Mouse (Mus musculus) C2C12 (cell line): Measurements from ENCODE around the gene Pgbd1. TPM values are rescaled to one million over a fixed set of nuclear protein-coding genes. Genes with fewer than 3 reads are reported as not detected.
A peak's percentile ranks its signal among the peaks of the same experiment; 100 is the strongest.

Experiments
- H3K27me3 ChIP-seq: one replicate; pipeline ENCODE4 v1.6.1; 2011; ENCODE audit not compliant: control insufficient read depth, insufficient read depth, insufficient read length
- H3K36me3 ChIP-seq: one replicate; pipeline ENCODE4 v1.6.1; 2011; ENCODE audit not compliant: control insufficient read depth, insufficient read depth
- H3K4me3 ChIP-seq: one replicate; pipeline ENCODE4 v1.5.1; 2011; ENCODE audit warnings: mild to moderate bottlenecking, control low read depth; ENCODE audit not compliant: poor library complexity, insufficient read depth, severe bottlenecking
- H3K79me2 ChIP-seq: one replicate; pipeline ENCODE4 v1.6.1; 2011; ENCODE audit not compliant: control insufficient read depth, insufficient read depth
- H3K79me3 ChIP-seq: one replicate; pipeline ENCODE4 v1.6.1; 2011; ENCODE audit warnings: low read depth, control low read depth
- H3ac ChIP-seq: one replicate; pipeline ENCODE3; 2011; ENCODE audit warnings: low read depth; ENCODE audit not compliant: control insufficient read depth, insufficient read length
- CEBPB ChIP-seq: IDR thresholded peaks from one replicate; pipeline ENCODE4 v1.6.1; 2011; ENCODE audit warnings: low read depth, mild to moderate bottlenecking, control low read depth, moderate library complexity
- CTCF ChIP-seq: IDR thresholded peaks from one replicate; pipeline ENCODE4 v1.5.1; 2011; ENCODE audit not compliant: control insufficient read depth, insufficient read depth, insufficient read length
- FOSL1 ChIP-seq: IDR thresholded peaks from one replicate; pipeline ENCODE4 v1.8.0; 2011; ENCODE audit warnings: mild to moderate bottlenecking, low read length; ENCODE audit not compliant: poor library complexity, insufficient read depth, severe bottlenecking
- MAX ChIP-seq: IDR thresholded peaks from one replicate; pipeline ENCODE4 v1.6.1; 2011; ENCODE audit warnings: mild to moderate bottlenecking, control low read depth
- MYOD1 ChIP-seq: IDR thresholded peaks from one replicate; pipeline ENCODE4 v1.6.1; 2011; ENCODE audit warnings: low read depth; ENCODE audit not compliant: control insufficient read depth, insufficient read length
- MYOG ChIP-seq: IDR thresholded peaks from one replicate; pipeline ENCODE4 v1.6.1; 2011; ENCODE audit not compliant: control insufficient read depth, insufficient read length; ENCODE audit errors: extremely low read depth
- USF1 ChIP-seq: IDR thresholded peaks from one replicate; pipeline ENCODE4 v1.6.1; 2011; ENCODE audit warnings: low read depth, mild to moderate bottlenecking, control low read depth, moderate library complexity
- polyA plus RNA-seq: library from polyadenylated mRNA; unstranded; fragments of >200 nt; fragmentation: generic; extraction: Trizol; gene quantifications from one replicate; pipeline ENCODE4 v1.2.1, GENCODE M21; 2012; ENCODE audit warnings: missing spikeins

The Pgbd1 gene
- polyA plus RNA-seq, 1 experiment = 0.20 TPM

DNA sequence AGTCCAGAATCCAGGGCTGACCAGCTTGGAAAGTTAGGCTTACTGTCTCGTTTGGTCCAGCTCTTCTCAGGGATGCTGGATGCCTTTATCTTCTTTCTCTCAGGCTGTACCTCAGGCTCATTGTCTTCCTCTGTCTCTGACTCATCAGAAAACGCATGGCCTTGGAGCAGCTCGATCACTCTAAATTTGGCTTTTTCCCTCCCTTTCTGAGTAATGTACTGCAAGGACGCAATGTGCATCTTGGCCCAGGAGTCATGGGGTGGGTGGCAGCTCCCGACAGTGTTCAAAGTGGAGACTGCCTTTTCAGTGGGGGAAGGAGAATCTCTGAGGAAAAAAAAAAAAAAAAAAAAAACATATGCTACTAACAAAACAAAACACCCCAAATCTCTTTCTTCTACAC is 17.6 kb downstream of the Pgbd1 start:
- Histone ChIP-seq H3K79me2 (no peaks in the 10 kb centered on the region), H3K79me3 (no peaks in the 10 kb centered on the region), H3K36me3 (no peaks in the 10 kb centered on the region), H3K27me3 (no peaks in the 10 kb centered on the region), H3K4me3 (no peak overlapping the region), H3ac (no peak overlapping the region)
- no peak for TF ChIP-seq CEBPB

DNA sequence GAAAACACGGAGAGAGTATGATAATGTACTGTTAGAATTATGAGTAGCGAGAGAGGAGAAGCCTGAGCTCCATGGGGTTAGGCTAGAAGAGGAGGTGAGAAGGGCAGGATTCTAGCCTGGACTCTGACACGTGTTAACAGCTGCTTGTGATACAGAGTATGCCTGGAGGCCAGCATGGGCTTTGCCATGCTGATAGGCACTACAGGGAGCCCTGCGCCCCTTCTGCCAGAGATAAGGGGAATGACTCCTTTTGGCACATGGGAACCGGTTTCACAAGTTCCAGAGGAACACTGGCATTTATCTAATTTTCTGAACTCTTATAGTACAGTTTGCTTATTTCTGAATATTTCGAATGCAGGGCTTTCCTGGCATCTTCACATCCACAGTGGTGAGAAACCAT is 22.0 kb downstream of the Pgbd1 start:
- Histone ChIP-seq H3K36me3 (no peaks in the 10 kb centered on the region), H3K79me3 (no peaks in the 10 kb centered on the region), H3K79me2 (no peaks in the 10 kb centered on the region), H3K4me3 (no peak overlapping the region), H3ac (no peak overlapping the region), H3K27me3 (no peaks in the 10 kb centered on the region)
- TF ChIP-seq MYOD1 (peak; percentile 36), CTCF (no peak), USF1 (no peak)

DNA sequence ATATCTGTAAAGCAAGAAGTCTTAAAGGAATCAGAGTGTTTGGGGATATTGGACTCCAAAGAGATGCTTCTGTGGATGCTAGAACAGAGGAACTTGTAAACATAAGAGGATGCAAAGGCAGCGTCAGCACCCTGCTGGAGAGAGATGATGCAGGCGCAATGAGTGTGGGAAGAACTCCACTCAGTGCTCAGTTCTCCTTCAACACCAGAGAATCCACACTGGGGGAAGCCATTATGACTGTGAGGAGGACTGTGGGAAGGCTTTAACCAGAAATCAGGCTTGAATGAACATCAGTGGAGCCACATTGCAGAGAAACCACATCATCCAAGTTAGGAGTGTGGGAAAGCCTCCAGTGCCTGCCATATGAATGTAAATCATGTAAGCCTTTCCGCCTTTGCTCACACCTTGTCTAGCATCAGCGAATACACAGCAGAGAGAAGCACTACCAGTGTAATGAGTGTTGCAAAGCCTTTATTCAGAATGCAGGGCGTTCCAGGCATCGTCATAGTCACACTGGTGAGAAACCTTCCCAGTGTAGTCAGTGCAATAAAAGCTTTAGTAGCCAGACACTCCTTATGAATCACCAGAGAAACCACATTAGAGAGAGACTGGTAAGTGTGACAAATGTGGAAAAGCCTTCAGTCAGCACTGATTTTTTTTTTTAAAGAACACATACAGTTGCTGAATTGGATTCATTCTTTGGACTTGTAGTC is 23.4 kb downstream of the Pgbd1 start:
- Histone ChIP-seq H3K79me2 (no peaks in the 10 kb centered on the region), H3K4me3 (no peak overlapping the region), H3K36me3 (no peaks in the 10 kb centered on the region), H3ac (no peak overlapping the region), H3K79me3 (no peaks in the 10 kb centered on the region), H3K27me3 (no peaks in the 10 kb centered on the region)
- TF ChIP-seq USF1 (no peak), CTCF (no peak), MYOG (no peak), MYOD1 (no peak), CEBPB (no peak), MAX (no peak), FOSL1 (no peak)

DNA sequence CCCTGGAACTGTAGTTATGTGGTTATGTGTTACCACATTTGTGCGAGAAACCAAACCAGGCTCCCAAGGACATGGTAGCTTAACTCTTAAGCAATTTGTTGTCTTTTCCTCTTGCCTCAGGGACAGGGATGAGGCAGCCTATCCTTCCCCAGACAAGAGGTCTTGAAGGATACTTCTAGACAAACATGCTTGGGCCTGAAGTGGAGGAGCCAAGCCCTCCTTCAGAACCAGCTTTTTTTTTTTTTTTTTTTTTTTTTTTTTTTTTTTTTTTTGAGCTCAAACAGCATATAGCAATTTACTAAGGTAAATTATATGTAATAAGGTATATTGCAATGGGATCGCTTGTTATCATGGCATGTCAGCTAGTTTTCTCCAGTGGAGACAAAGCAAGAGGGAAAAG is 25.1 kb downstream of the Pgbd1 start:
- no peaks in the 10 kb centered on the region for H3K79me3 ChIP-seq
- H3K27me3 ChIP-seq = no peaks in the 10 kb centered on the region
- H3K79me2 ChIP-seq = no peaks in the 10 kb centered on the region
- TF ChIP-seq MAX (no peak), MYOD1 (no peak), FOSL1 (no peak), USF1 (no peak)
- no peak overlapping the region for H3K4me3 ChIP-seq
- no peak overlapping the region for H3ac ChIP-seq
- no peaks in the 10 kb centered on the region for H3K36me3 ChIP-seq

DNA sequence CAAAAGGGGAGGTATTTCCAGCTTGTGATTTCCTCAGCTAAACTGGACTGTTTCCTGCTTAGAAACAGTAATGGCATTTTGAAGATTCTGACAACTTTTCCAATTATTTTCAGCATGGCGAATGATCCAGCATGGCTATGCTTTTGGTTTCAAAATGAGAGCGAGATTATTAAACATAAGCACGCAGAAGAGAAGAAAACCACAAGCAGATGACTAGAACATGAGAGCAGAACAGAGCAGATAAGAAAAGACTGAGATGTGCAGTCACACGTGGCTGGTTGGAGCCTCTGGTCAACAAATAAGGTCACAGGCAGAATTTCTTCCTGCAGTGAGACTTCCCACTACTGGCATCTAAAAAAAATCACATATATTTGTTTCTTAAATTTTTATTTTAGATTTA is 25.6 kb downstream of the Pgbd1 start:
- Histone ChIP-seq H3ac (no peak overlapping the region), H3K79me3 (no peaks in the 10 kb centered on the region), H3K4me3 (no peak overlapping the region), H3K36me3 (no peaks in the 10 kb centered on the region), H3K27me3 (no peaks in the 10 kb centered on the region), H3K79me2 (no peaks in the 10 kb centered on the region)
- no peak for TF ChIP-seq CEBPB
- TF ChIP-seq MAX = no peak

DNA sequence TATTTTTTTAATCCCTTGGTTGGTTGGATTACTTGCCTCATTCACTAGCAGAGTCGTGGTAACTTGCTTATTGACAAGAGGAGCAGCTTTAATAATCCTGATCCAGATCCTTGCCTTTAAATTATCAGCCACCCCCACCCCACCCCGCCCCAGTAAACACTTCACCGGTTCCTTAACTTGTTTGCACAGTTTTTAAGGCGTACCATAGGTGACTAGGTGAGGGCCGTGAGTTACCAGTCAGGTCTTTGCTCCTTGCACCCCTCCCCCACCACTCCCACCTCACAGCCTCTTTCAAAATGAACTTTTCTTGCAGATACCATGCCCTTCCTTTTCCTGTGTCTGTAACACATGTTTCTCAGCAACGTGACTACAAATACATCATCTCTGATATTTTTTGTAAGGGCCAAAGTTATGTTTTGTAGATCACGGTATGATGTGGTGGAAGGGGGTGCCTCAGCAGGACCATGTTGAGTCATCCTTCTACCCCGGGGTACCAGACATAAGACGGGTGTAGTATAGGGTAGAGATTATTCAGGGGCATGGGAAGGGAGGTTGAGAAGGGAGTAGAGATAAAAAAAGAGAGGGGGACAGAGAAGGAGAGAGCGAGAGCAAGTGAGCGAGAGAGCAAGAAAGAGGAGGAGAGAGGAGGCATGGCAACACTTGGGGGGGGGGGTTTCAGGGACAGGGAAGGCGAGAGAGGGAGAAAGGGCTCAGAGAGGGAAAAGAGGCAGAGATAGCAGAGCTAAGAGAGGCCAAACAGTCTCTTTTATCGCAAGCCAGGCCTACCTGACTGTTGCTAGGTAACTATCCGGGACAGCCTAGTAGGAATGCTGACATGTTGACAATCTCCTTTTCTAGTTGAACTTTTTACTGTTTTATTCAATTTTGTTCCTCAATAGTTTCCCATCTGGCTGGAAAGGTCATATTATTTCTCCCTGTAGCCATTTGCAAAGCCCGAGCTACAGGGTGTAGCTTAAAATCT is 26.3 kb downstream of the Pgbd1 start:
- Histone ChIP-seq H3ac (no peak overlapping the region), H3K79me2 (no peaks in the 10 kb centered on the region), H3K79me3 (no peaks in the 10 kb centered on the region), H3K4me3 (no peak overlapping the region), H3K36me3 (no peaks in the 10 kb centered on the region), H3K27me3 (no peaks in the 10 kb centered on the region)
- no peak for TF ChIP-seq MYOG
- TF ChIP-seq FOSL1 = no peak
- no peak for TF ChIP-seq CTCF
- no peak for TF ChIP-seq MYOD1
- no peak for TF ChIP-seq MAX
- no peak for TF ChIP-seq USF1
- no peak for TF ChIP-seq CEBPB
